Mouse (Mus musculus) leukemia stem cell, adult 10-12 weeks (primary cell): Measurements from ENCODE around the gene Ubl4b. TPM values are rescaled to one million over a fixed set of nuclear protein-coding genes. Genes with fewer than 3 reads are reported as not detected.

ENCODE experiments used
- polyA plus RNA-seq: library from polyadenylated mRNA; stranded (reverse); fragments of >175 nt; gene quantifications from 2 replicates; pipeline ENCODE4 v1.2.3, GENCODE M21; 2012; ENCODE audit warnings: low replicate concordance

Gene Ubl4b
- polyA plus RNA-seq: not detected in 2 replicates

DNA sequence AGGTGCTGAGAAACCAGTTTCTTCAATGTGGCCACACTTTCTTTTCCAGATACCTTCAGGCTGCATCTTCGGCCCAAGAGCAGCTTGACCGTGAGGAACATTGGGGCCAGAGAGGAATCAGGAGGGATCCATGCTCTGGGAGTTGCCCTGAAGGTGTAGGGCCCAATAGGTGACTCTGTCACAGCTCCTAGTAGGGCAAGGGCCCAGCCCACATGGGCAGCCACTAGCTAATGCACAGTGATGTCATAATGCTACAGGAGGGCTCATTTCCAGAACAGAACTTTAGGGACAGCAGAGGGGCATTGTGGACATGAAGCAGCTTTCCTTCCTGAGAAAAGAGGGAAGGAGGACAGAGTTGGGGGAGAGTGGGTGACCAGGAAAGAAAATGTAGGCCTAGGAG lies at the start of gene Ubl4b:
Gene Ubl4b (minus strand): TSS at position 232 of the 400 bp plus-strand sequence.

DNA sequence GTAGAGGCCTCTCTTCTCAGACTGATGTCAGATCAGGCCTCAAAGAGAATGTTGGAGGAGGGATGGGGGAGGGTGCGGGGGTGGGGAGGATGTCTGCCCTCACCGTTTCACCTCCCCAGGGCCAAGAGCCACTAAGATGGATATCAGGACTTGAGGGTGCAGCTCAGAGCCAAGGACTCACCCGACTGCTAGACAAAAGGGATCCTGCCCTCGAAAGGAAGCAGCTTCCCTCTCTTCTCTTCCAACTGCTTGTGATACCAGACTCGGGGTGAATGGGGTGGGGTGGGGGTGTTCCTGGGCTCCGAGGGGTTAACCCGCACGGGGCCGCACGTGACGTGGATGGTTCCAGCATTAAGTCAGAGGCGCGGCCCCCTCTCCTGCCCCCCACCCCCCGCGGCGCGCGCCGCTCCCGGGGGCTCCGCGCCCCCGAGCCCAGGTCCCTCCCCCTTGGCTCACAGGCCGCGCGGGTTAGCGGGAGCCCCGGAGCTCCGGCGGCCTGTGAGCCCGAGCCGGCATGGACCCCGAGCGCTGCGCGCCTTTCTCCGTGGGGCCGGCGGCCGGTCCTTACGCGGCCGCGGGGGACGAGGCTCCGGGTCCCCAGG lies 39.9 kb upstream of the Ubl4b start, which contains the start of gene Alx3:
Gene Alx3 (plus strand): TSS at position 370 of the 602 bp plus-strand sequence.

DNA sequence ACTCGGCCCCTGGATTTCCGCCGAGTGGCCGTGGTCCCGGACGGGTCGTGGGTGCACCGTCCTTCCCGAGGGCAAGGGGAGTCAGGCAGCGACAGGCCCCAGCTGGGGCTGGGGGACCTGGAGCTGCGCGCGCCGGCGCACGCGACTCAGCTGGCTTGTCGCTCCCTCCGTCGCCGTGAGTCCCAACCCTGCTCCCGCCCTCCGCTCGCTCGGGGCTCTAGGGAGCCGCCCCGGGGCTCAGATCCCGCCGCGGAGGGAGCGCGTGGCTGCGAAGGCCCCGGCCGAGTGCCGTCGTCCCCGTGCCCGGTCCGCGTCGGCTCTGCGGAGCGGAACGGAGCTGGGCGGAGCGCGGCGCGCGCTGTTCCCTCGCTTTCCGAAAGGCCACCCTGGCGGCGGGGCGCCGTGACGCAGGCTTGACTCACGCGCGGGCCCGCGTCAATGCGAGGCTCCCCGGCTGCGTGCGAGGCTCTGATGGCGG lies 37.2 kb downstream of the Ubl4b start, which contains the start of gene Slc6a17:
Gene Slc6a17 (minus strand): TSS at position 388 of the 478 bp plus-strand sequence.

Other genes with a start within 250 kb of the Ubl4b start
- gene Rbm15, start 221.4 kb downstream of the Ubl4b start, polyA plus RNA-seq: 5.4 and 8.2 TPM in 2 replicates
- gene Kcnc4, start 95.5 kb downstream of the Ubl4b start, polyA plus RNA-seq: not detected in 2 replicates
- gene Slc6a17, start 37.1 kb downstream of the Ubl4b start, polyA plus RNA-seq: 0.03 TPM in 1 of 2 replicates, not detected in the other
- gene Alx3, start 40.0 kb upstream of the Ubl4b start, polyA plus RNA-seq: not detected in 2 replicates
- not detected in 2 replicates for gene Gm10961, start 76.2 kb upstream of the Ubl4b start, polyA plus RNA-seq
- gene Strip1, start 76.6 kb upstream of the Ubl4b start, polyA plus RNA-seq: 9.7 and 10.5 TPM in 2 replicates
- 7.8 and 12.6 TPM in 2 replicates for gene Ahcyl1, start 141.5 kb upstream of the Ubl4b start, polyA plus RNA-seq
- 4.0 and 4.4 TPM in 2 replicates for gene Csf1, start 205.4 kb upstream of the Ubl4b start, polyA plus RNA-seq